Mouse (Mus musculus): ENCODE data around the gene Gfod1. TPM values are rescaled to one million over a fixed set of nuclear protein-coding genes. Genes with fewer than 3 reads are reported as not detected.

Gene Gfod1
- polyA plus RNA-seq, 1 experiment from 2014 or later = 2.4 TPM

DNA sequence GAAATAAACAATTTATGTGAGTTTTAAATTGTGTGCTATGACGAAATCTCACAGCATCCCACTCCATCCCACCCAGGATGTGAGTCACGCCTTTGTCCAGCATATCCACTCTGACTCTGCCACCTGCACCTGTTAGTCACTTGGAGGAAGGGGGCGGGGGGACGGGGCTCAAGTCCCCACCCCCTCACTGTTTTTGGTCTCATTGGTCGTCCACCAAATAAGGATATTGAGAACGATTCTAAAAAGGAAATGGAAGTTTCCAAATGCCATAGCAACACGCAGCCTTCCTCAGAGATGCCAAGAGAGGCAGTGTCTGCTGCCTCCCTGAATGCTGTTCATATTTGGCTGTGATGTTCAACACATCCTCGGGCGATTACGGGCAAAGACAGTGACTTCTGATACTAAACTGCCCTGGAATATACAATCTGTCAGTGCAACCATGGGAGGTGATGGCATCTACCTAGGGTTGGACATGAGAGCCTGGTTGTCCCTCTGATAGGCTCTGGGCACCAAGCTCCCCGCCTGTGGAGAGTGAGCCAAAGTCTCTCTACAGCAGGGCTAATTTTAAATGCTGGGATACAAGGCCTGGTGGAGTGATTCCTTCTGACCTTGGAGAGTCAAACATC lies 41.7 kb downstream of the Gfod1 start:
- no peaks in the 10 kb centered on the region for H3K36me3 ChIP-seq (ENCODE audit: control insufficient read depth, insufficient read depth, low read length)
- H3K27me3 ChIP-seq (replicated peaks; ENCODE audit: control insufficient read depth, insufficient read depth, low read length) = no peaks in the 10 kb centered on the region
- WGBS = 88% methylated on average over 11 of the region's 11 CpGs
- no peak overlapping the region for H3K27ac ChIP-seq (ENCODE audit: low read depth, low read length)
- H3K9me3 ChIP-seq (replicated peaks; ENCODE audit: control insufficient read depth, low read length) = no peaks in the 10 kb centered on the region
- H3K9ac ChIP-seq (ENCODE audit: low read length) = no peak overlapping the region
- DNase-seq (ENCODE audit: low spot score) (no peak), ATAC-seq (no peak)
- H3K4me2 ChIP-seq (ENCODE audit: low read length) = no peak overlapping the region
- H3K4me3 ChIP-seq (ENCODE audit: low read depth, low read length) = no peak overlapping the region
- 0 out of 2 replicates have a peak, but pooled peaks cover 3% of the 10 kb centered on the region for H3K4me1 ChIP-seq (ENCODE audit: control insufficient read depth, insufficient read depth, low read length)

DNA sequence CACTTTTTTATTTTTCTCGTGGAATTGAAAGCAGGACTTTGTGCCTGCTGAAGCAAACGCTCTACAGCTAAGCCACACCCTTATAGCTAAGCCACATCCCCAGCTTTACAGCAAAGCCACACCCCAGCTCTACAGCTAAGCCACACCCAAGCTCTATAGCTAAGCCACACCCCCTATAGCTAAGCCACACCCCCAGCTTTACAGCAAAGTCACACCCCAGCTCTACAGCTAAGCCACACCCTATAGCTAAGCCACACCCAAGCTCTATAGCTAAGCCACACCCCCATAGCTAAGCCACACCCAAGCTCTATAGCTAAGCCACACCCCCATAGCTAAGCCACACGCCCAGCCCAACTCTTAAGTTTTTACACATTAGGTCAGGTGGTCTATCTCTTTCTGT lies 42.7 kb downstream of the Gfod1 start:
- no peak overlapping the region for H3K9ac ChIP-seq (ENCODE audit: low read length)
- H3K27me3 ChIP-seq (replicated peaks; ENCODE audit: control insufficient read depth, insufficient read depth, low read length) = no peaks in the 10 kb centered on the region
- 86% methylated on average over 3 of the region's 3 CpGs for WGBS

DNA sequence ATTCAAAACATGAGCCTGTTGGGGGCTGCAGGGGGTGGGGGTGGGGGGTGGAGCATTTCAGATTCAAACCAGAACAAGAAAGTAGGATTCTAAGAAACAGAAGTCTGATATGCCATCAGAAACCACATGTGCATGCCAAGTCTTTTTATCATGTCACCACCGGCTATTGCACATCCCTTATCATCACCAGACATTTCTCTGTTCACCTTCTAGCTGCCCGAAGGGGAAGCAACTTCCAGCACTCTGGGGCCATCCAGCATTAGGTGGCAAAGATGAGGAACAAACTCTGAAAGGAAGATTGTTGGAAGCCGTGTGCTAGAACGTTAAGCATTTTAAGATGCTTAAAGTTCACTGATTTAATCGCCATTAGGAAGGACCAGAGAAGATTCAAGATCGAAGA lies 43.2 kb downstream of the Gfod1 start:
- Histone ChIP-seq H3K4me2 (ENCODE audit: low read length) (no peak overlapping the region), H3K4me1 (ENCODE audit: control insufficient read depth, insufficient read depth, low read length) (0 out of 2 replicates have a peak, but pooled peaks cover 3% of the 10 kb centered on the region), H3K27ac (ENCODE audit: low read depth, low read length) (no peak overlapping the region), H3K4me3 (ENCODE audit: low read depth, low read length) (no peak overlapping the region), H3K9me3 (replicated peaks; ENCODE audit: control insufficient read depth, low read length) (no peaks in the 10 kb centered on the region), H3K27me3 (replicated peaks; ENCODE audit: control insufficient read depth, insufficient read depth, low read length) (no peaks in the 10 kb centered on the region), H3K9ac (ENCODE audit: low read length) (no peak overlapping the region), H3K36me3 (ENCODE audit: control insufficient read depth, insufficient read depth, low read length) (no peaks in the 10 kb centered on the region)
- DNase-seq (ENCODE audit: low spot score) = no peak
- 87% methylated on average over 6 of the region's 6 CpGs for WGBS
- ATAC-seq = no peak

More for the DNA sequence above, 42.7 kb downstream of the Gfod1 start:
- Histone ChIP-seq H3K4me1 (ENCODE audit: control insufficient read depth, insufficient read depth, low read length) (0 out of 2 replicates have a peak, but pooled peaks cover 3% of the 10 kb centered on the region), H3K9me3 (replicated peaks; ENCODE audit: control insufficient read depth, low read length) (no peaks in the 10 kb centered on the region), H3K4me2 (ENCODE audit: low read length) (no peak overlapping the region), H3K36me3 (ENCODE audit: control insufficient read depth, insufficient read depth, low read length) (no peaks in the 10 kb centered on the region), H3K27ac (ENCODE audit: low read depth, low read length) (no peak overlapping the region), H3K4me3 (ENCODE audit: low read depth, low read length) (no peak overlapping the region)
- no peak for ATAC-seq
- no peak for DNase-seq (ENCODE audit: low spot score)

DNA sequence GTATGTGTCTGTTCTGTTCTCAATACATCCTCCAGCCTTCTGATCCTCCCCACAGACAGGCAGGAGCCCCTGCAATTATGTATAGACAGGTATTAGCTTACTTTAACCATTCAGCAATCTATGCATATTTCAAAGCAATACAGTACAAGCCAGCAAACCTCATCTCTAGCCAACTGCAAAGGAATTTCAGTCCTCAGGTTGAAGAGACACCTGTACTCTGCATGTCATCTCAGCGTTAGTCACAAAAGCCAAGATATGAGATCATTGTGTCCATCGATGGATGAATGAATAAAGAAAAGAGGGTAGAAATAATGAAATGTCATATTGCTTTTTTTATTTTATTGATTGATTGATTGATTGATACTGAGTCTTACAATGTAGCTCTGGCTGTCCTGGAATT lies 47.5 kb downstream of the Gfod1 start:
- Histone ChIP-seq H3K4me2 (ENCODE audit: low read length) (no peak overlapping the region), H3K27ac (ENCODE audit: low read depth, low read length) (no peak overlapping the region), H3K27me3 (replicated peaks; ENCODE audit: control insufficient read depth, insufficient read depth, low read length) (no peaks in the 10 kb centered on the region), H3K36me3 (ENCODE audit: control insufficient read depth, insufficient read depth, low read length) (no peaks in the 10 kb centered on the region), H3K9ac (ENCODE audit: low read length) (no peak overlapping the region), H3K9me3 (replicated peaks; ENCODE audit: control insufficient read depth, low read length) (no peaks in the 10 kb centered on the region), H3K4me1 (ENCODE audit: control insufficient read depth, insufficient read depth, low read length) (peaks cover 1% of the 10 kb centered on the region; the same call in 1 of the 2 replicates), H3K4me3 (ENCODE audit: low read depth, low read length) (no peak overlapping the region)
- DNase-seq (ENCODE audit: low spot score) = no peak
- whole genome bisulfite sequencing = 91% methylated on average over 2 of the region's 2 CpGs
- no peak for ATAC-seq

DNA sequence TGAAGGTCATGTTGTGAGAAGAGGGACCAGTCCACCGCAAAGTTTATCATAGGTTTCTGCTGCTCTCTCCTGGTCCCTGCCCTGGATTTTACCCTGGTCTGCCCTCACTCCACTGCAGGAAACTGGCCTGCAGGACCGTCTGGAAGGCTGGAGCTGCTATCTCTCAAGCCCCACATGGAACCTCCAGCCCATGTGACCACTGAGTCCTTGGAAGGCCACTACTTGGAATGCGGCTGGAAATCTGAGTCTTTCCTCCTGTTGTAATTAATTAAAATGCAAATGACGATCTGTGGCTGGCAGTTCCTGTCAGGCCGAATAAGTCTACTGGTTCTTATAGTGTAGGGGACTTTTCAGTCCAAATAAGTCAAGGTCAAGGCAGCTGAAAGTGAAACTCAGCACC lies 50.4 kb downstream of the Gfod1 start:
- no peak for DNase-seq (ENCODE audit: low spot score)
- no peak overlapping the region for H3K9ac ChIP-seq (ENCODE audit: low read length)
- WGBS = 50% methylated on average over 5 of the region's 5 CpGs
- H3K27ac ChIP-seq (ENCODE audit: low read depth, low read length) = no peak overlapping the region
- no peaks in the 10 kb centered on the region for H3K27me3 ChIP-seq (replicated peaks; ENCODE audit: control insufficient read depth, insufficient read depth, low read length)
- ATAC-seq = no peak
- no peaks in the 10 kb centered on the region for H3K36me3 ChIP-seq (ENCODE audit: control insufficient read depth, insufficient read depth, low read length)
- no peak overlapping the region for H3K4me3 ChIP-seq (ENCODE audit: low read depth, low read length)
- H3K4me1 ChIP-seq (ENCODE audit: control insufficient read depth, insufficient read depth, low read length) = peaks cover 8% of the 10 kb centered on the region; the same call in 1 of the 2 replicates
- no peaks in the 10 kb centered on the region for H3K9me3 ChIP-seq (replicated peaks; ENCODE audit: control insufficient read depth, low read length)
- no peak overlapping the region for H3K4me2 ChIP-seq (ENCODE audit: low read length)

DNA sequence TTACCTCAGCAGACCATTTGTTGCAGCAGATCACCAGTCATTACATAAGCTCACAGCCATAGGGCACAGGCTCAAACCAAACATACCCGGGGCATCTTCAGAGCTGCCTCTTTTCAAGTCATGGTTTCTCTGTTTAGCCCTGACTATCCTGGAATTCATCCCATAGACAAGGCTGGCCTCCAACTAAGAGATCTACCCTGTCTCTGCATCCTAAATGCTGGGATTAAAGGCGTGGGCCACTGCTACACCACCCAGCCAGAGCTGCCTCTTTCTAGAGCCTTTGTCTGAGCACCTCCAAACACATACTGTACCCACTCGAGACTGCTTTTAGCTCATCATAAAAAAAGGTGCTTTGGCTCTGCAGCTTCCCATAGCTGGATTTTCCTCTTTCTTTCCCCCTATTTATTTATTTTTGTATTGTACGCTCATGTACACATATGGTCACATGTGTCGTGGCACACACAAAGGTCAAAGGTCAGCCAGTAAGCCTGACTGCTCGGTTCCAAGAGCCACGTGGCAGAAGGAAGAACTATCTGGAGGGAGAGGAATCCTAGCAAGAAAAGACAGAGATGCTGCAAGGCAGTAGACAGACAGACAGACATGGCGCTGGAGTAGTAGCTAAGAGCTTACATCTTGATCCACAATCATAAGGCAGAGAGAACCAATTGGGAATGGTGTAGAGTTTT lies 51.7 kb downstream of the Gfod1 start:
- ATAC-seq = no peak
- no peaks in the 10 kb centered on the region for H3K9me3 ChIP-seq (replicated peaks; ENCODE audit: control insufficient read depth, low read length)
- no peak overlapping the region for H3K4me2 ChIP-seq (ENCODE audit: low read length)
- H3K4me1 ChIP-seq (ENCODE audit: control insufficient read depth, insufficient read depth, low read length) = peaks cover 8% of the 10 kb centered on the region; the same call in 1 of the 2 replicates
- H3K27me3 ChIP-seq (replicated peaks; ENCODE audit: control insufficient read depth, insufficient read depth, low read length) = no peaks in the 10 kb centered on the region
- no peak overlapping the region for H3K27ac ChIP-seq (ENCODE audit: low read depth, low read length)
- H3K4me3 ChIP-seq (ENCODE audit: low read depth, low read length) = no peak overlapping the region
- WGBS = 88% methylated on average over 8 of the region's 8 CpGs
- no peaks in the 10 kb centered on the region for H3K36me3 ChIP-seq (ENCODE audit: control insufficient read depth, insufficient read depth, low read length)
- DNase-seq (ENCODE audit: low spot score) = no peak
- H3K9ac ChIP-seq (ENCODE audit: low read length) = no peak overlapping the region

DNA sequence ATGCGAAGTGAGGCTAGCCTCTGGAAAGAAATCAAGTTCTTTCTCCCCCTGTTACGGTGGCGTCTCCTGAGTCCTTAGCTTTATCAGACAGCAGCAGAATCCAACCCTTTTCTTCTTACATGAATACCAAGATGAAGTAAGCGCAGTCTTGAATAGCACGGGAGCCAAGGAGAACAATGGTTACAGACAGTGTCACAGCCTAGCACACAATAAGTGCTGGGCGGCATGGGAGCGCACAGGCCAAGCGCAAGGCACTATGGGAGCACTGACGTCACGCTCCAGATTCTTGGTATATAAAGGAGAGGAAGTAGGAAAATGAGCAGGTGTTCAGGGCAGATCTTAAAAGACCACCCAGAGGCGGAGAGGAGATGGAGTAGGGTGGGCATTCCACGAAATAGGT lies 52.6 kb downstream of the Gfod1 start:
- H3K27me3 ChIP-seq (replicated peaks; ENCODE audit: control insufficient read depth, insufficient read depth, low read length) = no peaks in the 10 kb centered on the region
- no peak overlapping the region for H3K4me3 ChIP-seq (ENCODE audit: low read depth, low read length)
- ATAC-seq (peak; percentile 37; the same call in 1 of the 2 replicates), DNase-seq (ENCODE audit: low spot score) (no peak)
- H3K9me3 ChIP-seq (replicated peaks; ENCODE audit: control insufficient read depth, low read length) = no peaks in the 10 kb centered on the region
- no peak overlapping the region for H3K9ac ChIP-seq (ENCODE audit: low read length)
- WGBS = 51% methylated on average over 12 of the region's 12 CpGs
- peaks cover 8% of the 10 kb centered on the region; the same call in 1 of the 2 replicates for H3K4me1 ChIP-seq (ENCODE audit: control insufficient read depth, insufficient read depth, low read length)
- H3K27ac ChIP-seq (ENCODE audit: low read depth, low read length) = no peak overlapping the region
- no peaks in the 10 kb centered on the region for H3K36me3 ChIP-seq (ENCODE audit: control insufficient read depth, insufficient read depth, low read length)
- H3K4me2 ChIP-seq (ENCODE audit: low read length) = no peak overlapping the region

DNA sequence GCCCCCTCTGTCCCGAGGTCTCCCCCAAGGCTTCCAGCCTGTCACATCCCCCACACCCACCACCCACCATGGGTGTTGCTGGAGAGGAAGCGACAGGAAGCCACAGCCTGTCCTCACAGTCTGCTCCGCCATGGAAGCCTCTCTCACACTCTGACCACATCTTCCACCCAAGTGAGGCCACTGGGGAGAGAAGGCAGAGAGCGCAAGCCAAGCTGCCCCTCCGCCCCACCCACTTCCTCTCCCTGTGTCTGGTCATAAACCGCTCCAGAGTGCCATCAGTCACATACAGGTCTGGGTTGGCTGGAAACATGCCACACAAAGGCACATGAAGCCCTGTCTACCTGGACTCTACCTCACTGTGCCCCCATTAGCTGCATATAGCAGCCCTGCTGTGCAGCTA lies 53.3 kb downstream of the Gfod1 start:
- ATAC-seq (no peak), DNase-seq (ENCODE audit: low spot score) (no peak)
- Histone ChIP-seq H3K9me3 (replicated peaks; ENCODE audit: control insufficient read depth, low read length) (no peaks in the 10 kb centered on the region), H3K4me3 (ENCODE audit: low read depth, low read length) (no peak overlapping the region), H3K27me3 (replicated peaks; ENCODE audit: control insufficient read depth, insufficient read depth, low read length) (no peaks in the 10 kb centered on the region), H3K36me3 (ENCODE audit: control insufficient read depth, insufficient read depth, low read length) (no peaks in the 10 kb centered on the region), H3K4me2 (ENCODE audit: low read length) (no peak overlapping the region), H3K4me1 (ENCODE audit: control insufficient read depth, insufficient read depth, low read length) (peaks cover 8% of the 10 kb centered on the region; the same call in 1 of the 2 replicates), H3K27ac (ENCODE audit: low read depth, low read length) (no peak overlapping the region), H3K9ac (ENCODE audit: low read length) (no peak overlapping the region)
- WGBS = 89% methylated on average over 6 of the region's 6 CpGs

DNA sequence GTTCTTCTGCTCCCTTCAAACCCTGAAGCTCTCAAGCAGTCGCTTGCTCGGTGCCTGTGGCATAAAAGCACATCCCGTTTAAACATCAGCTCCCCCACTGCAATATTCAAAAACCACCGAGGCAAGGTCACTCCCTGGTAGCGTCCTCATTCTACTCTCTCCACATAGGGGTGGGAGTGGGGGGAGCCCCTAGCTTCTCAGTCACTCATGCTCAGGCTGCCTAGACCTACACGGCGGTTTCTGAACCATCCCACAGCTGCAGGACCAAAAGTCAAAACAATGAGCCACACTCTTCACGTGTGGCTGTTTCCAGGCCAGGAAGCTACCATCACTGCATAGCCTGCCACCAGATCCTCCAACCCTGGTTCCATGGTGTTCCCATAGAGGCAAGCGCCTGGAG lies 53.9 kb downstream of the Gfod1 start:
- no peak for ATAC-seq
- WGBS = 90% methylated on average over 9 of the region's 9 CpGs
- H3K4me2 ChIP-seq (ENCODE audit: low read length) = no peak overlapping the region
- H3K27ac ChIP-seq (ENCODE audit: low read depth, low read length) = no peak overlapping the region
- H3K9me3 ChIP-seq (replicated peaks; ENCODE audit: control insufficient read depth, low read length) = no peaks in the 10 kb centered on the region
- no peaks in the 10 kb centered on the region for H3K36me3 ChIP-seq (ENCODE audit: control insufficient read depth, insufficient read depth, low read length)
- no peak overlapping the region for H3K9ac ChIP-seq (ENCODE audit: low read length)
- DNase-seq (ENCODE audit: low spot score) = no peak
- peaks cover 8% of the 10 kb centered on the region; the same call in 1 of the 2 replicates for H3K4me1 ChIP-seq (ENCODE audit: control insufficient read depth, insufficient read depth, low read length)
- H3K27me3 ChIP-seq (replicated peaks; ENCODE audit: control insufficient read depth, insufficient read depth, low read length) = no peaks in the 10 kb centered on the region
- no peak overlapping the region for H3K4me3 ChIP-seq (ENCODE audit: low read depth, low read length)
